Mouse (Mus musculus): Measurements from ENCODE around the gene Cmtm7.
"Not testable (repeated sequence)": the region's sequence is repeated elsewhere in the genome, so short reads cannot be mapped to it uniquely, and the experiment has no call there.

Cmtm7 gene

DNA sequence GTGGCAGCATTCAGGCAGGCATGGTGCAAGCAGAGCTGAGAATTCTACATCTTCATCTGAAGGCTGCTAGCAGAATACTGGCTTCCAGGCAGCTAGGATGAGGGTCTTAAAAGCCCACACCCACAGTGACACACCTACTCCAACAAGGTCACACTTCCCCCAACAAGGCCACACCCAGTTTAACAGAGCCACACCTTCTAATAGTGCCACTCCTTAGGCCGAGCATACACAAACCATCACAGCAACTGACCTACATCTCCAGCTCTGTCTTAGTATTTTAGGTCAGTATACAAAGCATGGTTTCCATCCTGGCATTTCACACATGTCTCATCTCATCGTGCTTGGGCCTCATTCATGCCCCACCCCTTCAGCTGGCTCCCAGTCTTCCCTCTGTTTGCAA lies 53.2 kb downstream of the Cmtm7 start:
- DNase-seq (ENCODE audit: low spot score in 2 of 2), result not testable (repeated sequence)

- peak in 1 of 2 experiments; percentile 49 for DNase-seq (ENCODE audit: low spot score in 2 of 2)
Observed at GRCm38 (mm10) chr9:114727315-114727714, 54.3 kb downstream of the Cmtm7 start.

DNA sequence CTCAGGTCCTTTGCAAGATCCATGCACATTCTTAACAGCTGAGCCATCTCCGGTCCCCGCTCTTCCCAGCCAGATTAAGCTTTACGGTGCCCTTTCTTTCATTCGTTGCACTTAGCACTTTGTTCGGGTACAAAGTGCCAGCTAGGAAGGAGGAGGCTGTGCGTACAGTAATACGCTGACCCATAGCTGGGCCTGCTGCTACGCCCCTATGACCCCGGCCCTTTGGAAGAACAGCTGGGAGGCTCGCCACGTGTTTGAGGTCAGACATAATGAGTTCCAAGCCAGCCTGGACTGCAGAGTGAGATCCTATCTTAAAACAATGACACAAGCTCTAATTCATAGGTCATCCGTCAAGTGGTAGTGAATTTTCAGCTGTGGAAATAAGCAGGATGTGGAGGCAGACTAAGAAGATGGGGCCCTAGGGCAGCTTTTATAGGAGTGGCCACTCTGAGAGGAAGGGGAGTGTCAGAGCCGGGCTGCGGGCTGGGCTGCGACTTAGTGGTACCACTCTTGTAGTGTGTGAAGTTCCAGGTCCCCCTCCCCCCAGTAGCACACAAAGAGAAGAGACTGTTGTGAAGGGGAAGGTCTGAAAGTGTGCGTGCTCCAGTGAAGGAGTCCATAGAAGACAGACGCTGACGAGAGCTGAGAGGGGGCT lies 64.9 kb downstream of the Cmtm7 start:
- no peak for DNase-seq (ENCODE audit: low spot score in 2 of 2)

GRCm38 (mm10) chr9:114713481-114713880 lies 68.2 kb downstream of the Cmtm7 start:
- DNase-seq (ENCODE audit: low spot score in 2 of 2), result no peak

- DNase-seq (ENCODE audit: low spot score in 2 of 2), result no peak
Observed at GRCm38 (mm10) chr9:114710345-114710744, 71.3 kb downstream of the Cmtm7 start.

GRCm38 (mm10) chr9:114707805-114708204 lies 73.9 kb downstream of the Cmtm7 start:
- DNase-seq (ENCODE audit: low spot score in 2 of 2), result no peak

Measured in cerebellum, postnatal 4 days (tissue).